Mouse (Mus musculus): ENCODE data around the gene Adh7.

Adh7 gene

GRCm38 (mm10) chr3:138224363-138224954, 6.9 kb downstream of the Adh7 start:
- no peak for DNase-seq (ENCODE audit: low spot score in 2 of 2)

- DNase-seq (ENCODE audit: low spot score in 2 of 2) = no peak
Observed at GRCm38 (mm10) chr3:138225331-138225730, 7.8 kb downstream of the Adh7 start.

DNA sequence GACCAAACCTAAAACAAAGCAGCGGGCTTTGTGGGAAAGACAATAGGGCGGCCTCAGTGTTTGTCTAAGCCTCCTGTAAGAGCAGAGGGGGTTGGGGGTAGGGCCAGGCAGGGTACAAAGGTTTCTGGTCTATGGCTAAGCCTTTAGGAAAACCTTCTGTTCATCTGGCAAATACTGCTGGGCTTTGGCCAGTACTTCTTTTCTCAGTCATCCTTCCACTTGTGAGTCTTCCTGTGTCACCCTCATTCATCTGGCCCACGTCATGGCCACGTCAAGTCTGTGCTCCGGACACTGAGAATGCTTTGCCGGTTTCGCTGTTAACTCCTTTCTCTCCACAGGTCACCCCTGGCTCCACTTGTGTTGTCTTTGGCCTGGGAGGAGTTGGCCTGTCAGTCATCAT, 8.3 kb downstream of the Adh7 start:
- no peak for DNase-seq (ENCODE audit: low spot score in 2 of 2)

GRCm38 (mm10) chr3:138226476-138226875, 8.9 kb downstream of the Adh7 start:
- no peak for DNase-seq (ENCODE audit: low spot score in 2 of 2)

- no peak for DNase-seq (ENCODE audit: low spot score in 2 of 2)
Observed at GRCm38 (mm10) chr3:138227082-138227481, 9.5 kb downstream of the Adh7 start.

- no peak for DNase-seq (ENCODE audit: low spot score in 2 of 2)
Observed at GRCm38 (mm10) chr3:138227782-138228181, 10.2 kb downstream of the Adh7 start.

GRCm38 (mm10) chr3:138229448-138229847, 11.9 kb downstream of the Adh7 start:
- DNase-seq (ENCODE audit: low spot score in 2 of 2) = no peak

DNA sequence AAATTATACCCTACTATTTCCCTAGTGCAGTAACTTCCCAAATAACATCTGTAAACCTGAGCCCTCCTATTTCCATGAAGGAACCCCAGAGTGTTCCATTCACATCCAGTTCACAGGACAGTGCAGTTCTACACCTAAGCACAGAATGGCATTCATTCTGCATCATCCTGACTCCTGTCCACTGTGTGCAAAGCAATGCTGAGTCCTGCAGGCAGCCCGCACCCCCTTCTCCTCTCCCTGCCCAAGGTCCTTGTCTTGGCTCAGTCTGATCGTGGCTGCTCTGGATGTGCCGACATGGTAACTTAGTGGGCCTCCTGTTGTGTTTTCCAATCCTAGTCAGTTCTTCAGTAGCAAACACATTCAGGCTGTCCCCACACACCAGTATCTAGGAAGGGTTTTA, 12.7 kb downstream of the Adh7 start:
- DNase-seq (ENCODE audit: low spot score in 2 of 2) = no peak

DNA sequence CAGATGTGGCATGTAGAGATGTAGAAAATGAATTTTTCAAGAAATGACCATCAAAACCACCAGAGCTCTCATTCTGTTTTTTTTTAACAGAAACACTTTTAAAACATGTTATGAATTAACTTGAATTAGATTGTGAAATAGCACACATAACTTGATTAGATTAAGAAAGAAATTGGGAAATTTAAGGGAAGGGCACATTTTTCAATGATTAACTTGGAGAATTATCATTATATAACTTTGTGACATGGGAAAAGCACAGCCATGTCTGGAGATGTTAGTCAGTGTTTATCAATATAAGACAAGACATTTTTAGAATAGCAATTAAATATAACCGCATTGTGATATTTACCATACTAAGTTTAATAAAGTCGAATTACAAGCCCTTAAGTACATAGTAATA, 14.0 kb downstream of the Adh7 start:
- no peak for DNase-seq (ENCODE audit: low spot score in 2 of 2)

GRCm38 (mm10) chr3:138236546-138237163, 19.1 kb downstream of the Adh7 start:
- no peak for DNase-seq (ENCODE audit: low spot score in 2 of 2)

GRCm38 (mm10) chr3:138238046-138238445, 20.5 kb downstream of the Adh7 start:
- no peak for DNase-seq (ENCODE audit: low spot score in 2 of 2)

DNA sequence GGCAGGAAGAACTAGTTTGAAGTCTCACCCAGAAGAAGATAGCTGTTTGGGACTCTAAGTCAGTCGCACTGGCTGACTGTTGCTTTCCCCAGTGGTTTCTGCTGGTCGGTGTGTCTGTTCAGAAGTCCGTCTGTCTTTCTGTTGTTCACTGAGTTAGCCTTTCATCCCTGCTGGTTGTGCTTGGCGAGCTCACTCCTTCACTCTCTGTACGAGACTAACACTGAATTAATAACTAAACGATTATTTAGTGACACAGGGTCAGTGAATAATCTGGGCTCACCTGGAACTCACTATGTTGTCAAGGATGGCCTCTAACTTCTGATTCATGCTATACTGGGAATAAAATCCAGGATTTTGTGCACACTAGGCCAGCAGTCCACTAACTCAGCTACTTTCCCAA, 21.9 kb downstream of the Adh7 start:
- DNase-seq (ENCODE audit: low spot score in 2 of 2) = no peak

- no peak for DNase-seq (ENCODE audit: low spot score in 2 of 2)
Observed at GRCm38 (mm10) chr3:138240411-138240810, 22.9 kb downstream of the Adh7 start.

DNA sequence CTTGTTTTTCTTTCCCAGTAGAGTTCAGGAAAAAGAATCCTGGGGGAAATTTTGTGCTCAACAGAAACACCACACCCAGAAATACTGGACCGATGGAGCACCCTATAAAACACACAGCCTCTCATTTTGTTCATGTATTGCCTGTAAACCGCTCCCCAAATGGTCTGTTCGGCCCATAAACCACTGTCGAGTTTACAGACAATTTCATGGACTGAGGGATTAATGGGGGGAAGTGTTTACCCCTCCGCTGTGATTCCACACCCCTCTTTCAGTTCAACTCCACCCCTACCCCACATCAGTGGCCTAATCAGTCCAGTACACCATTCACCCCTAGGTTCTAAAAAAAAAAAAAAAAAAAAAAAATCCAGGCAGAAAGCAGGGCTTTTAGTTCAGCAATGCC, 23.4 kb downstream of the Adh7 start:
- no peak for DNase-seq (ENCODE audit: low spot score in 2 of 2)

- no peak for DNase-seq (ENCODE audit: low spot score in 2 of 2)
Observed at GRCm38 (mm10) chr3:138241371-138241770, 23.8 kb downstream of the Adh7 start.

GRCm38 (mm10) chr3:138242021-138242726, 24.6 kb downstream of the Adh7 start:
- DNase-seq (ENCODE audit: low spot score in 2 of 2) = no peak

DNA sequence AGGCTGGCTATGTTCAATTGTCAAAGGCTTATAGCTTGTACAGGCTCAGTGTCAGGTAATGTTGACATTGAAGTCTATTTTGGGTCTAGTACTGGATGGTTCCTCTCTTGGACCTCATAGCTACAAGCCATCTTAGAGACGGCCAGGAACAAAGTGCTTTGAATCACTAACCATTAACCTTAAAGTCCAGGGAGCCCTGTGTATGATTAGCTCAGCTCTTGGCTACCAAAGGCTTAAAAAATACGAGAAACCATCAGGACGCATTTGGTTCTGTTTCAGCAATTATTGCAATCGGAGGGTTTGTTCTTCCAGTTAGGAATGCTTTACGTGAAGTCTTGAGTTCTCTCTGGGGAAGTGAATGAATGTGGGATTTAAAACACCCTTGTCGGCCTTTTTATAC, 25.4 kb downstream of the Adh7 start:
- no peak for DNase-seq (ENCODE audit: low spot score in 2 of 2)

GRCm38 (mm10) chr3:138244338-138244874, 26.8 kb downstream of the Adh7 start:
- DNase-seq (ENCODE audit: low spot score in 2 of 2) = no peak

DNA sequence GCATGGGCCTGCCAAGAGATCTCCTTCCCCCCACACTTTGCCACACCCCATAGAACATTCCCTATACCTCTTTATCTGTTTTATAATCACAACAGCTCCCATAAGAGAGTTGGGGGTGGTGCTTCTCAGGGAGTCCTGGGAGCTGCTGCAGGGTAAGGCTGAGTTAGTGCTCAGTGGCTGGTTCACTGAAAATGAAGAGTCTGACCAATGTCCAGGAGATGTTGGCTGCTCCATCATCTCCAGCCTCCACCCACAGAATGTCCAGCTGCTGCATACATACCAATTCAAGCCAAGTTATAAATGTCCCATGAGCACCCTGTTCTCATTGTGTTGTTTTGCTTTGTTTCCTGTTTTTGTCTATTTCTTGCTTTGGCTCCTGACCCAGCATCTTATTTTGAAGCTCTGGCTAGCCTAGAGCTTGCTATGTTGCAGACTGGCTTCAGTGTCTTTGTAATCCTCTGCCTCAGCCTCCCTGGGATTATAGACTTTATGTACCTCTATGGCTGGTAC, 29.0 kb downstream of the Adh7 start:
- no peak for DNase-seq (ENCODE audit: low spot score in 2 of 2)

GRCm38 (mm10) chr3:138247241-138247640, 29.7 kb downstream of the Adh7 start:
- DNase-seq (ENCODE audit: low spot score in 2 of 2) = no peak

GRCm38 (mm10) chr3:138248011-138248410, 30.5 kb downstream of the Adh7 start:
- no peak for DNase-seq (ENCODE audit: low spot score in 2 of 2)

DNA sequence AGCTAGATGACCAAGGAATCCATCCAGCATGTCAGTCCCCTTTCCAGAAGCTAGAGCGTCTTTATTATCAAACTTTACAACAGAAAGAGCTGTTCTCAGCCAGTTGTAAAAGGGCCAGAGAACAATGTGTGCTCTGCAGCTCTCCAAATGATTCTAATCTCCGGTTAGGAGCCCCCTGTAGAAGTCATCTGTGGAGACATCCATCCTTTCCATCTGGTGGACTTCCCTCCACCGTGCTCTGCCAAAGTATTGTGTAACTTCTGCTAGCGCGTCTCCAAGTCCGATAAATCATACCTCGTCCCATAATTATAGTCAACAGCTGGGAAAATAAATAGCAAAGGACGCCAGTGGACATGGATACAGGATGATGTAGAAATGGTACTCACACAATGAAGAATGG, 31.2 kb downstream of the Adh7 start:
- DNase-seq (ENCODE audit: low spot score in 2 of 2) = no peak

- DNase-seq (ENCODE audit: low spot score in 2 of 2) = no peak
Observed at GRCm38 (mm10) chr3:138251156-138251555, 33.6 kb downstream of the Adh7 start.
